In genomic region chr12:102063211-102063610, GRCm38 (mm10) we compare ENCODE assay signal across 25 mouse cellular contexts.
DNase-seq lines count a peak whose midpoint lies in the region; ATAC-seq and TF ChIP-seq lines count a peak whose summit lies in the region.
"Had no signal": no experiment of that assay in that cellular context is flagged by ENCODE, and none has a peak within 500 bp of the region (broad histone marks: within the 10 kb centered on the region; RNA-seq: fewer than 3 reads in every experiment).

No protein-coding gene starts in this region.

- DNase-seq in heart, adult 18-20 months, result no peak
- DNase-seq in kidney, adult 18-20 months, result no peak
- no peak for DNase-seq in CH12.LX (ENCODE audit: extremely low read depth)
- DNase-seq in spleen, postnatal 10 days (ENCODE audit: low spot score in 2 of 2), result no peak
- DNase-seq: adrenal gland, adult 8-10 months; adrenal gland, postnatal 25 days; B cell, adult 2 months; cerebellum, adult 11-12 months; cerebellum, adult 8-10 months; cerebellum, postnatal 10 days; cerebellum, postnatal 36 days; embryo, embryonic 11 days; gastrocnemius, postnatal 25 days had no signal

- H3K4me2 ChIP-seq in heart, embryonic 13.5 days, result no peak overlapping the region
- H3K4me2 ChIP-seq in kidney, embryonic 14.5 days (replicated peaks; ENCODE audit: low read depth, low read length), result no peak overlapping the region
- H3K4me2 ChIP-seq in CH12.LX (ENCODE audit: insufficient read depth, low read depth, poor library complexity, severe bottlenecking), result no peak overlapping the region
- H3K4me2 ChIP-seq: embryonic facial prominence, embryonic 13.5 days; forebrain, embryonic 12.5 days; forebrain, embryonic 15.5 days; hindbrain, embryonic 12.5 days; hindbrain, embryonic 15.5 days had no signal

- H3K9me3 ChIP-seq in heart, embryonic 13.5 days, result no peaks in the 10 kb centered on the region
- no peaks in the 10 kb centered on the region for H3K9me3 ChIP-seq in kidney, embryonic 14.5 days (ENCODE audit: control insufficient read depth, low read length)
- no peaks in the 10 kb centered on the region for H3K9me3 ChIP-seq in CH12.LX (replicated peaks; ENCODE audit: low read length)
- H3K9me3 ChIP-seq: embryonic facial prominence, embryonic 10.5 days; embryonic facial prominence, embryonic 13.5 days; forebrain, embryonic 12.5 days; forebrain, embryonic 15.5 days; hindbrain, embryonic 12.5 days; hindbrain, embryonic 15.5 days had no signal

- H3K36me3 ChIP-seq in heart, embryonic 13.5 days, result no peaks in the 10 kb centered on the region
- H3K36me3 ChIP-seq in kidney, embryonic 14.5 days (ENCODE audit: control insufficient read depth, insufficient read depth, low read length), result no peaks in the 10 kb centered on the region
- no peaks in the 10 kb centered on the region for H3K36me3 ChIP-seq in CH12.LX (replicated peaks in 1 of 2; ENCODE audit: control insufficient read depth in 1 of 2, insufficient read depth in 1 of 2, low read length in 1 of 2)
- H3K36me3 ChIP-seq: embryonic facial prominence, embryonic 10.5 days; embryonic facial prominence, embryonic 13.5 days; forebrain, embryonic 12.5 days; forebrain, embryonic 15.5 days; hindbrain, embryonic 12.5 days; hindbrain, embryonic 15.5 days had no signal

- in situ Hi-C loops in CH12.LX (cut with MboI; ENCODE audit: low pct_ligation_motif_present, low pct_unique_long_range_greater_than_20kb, low sequenced_read_pairs), result loop anchor here (10.0 kb wide), 1 partner anchor 978 kb away; the partner anchor contains the start of gene Ppp4r3a

- TF ChIP-seq RAD21 in CH12.LX (IDR thresholded peaks at IDR 0.05; ENCODE audit: low read depth, low read length), result no peak

- no peaks in the 10 kb centered on the region for H3K79me2 ChIP-seq in CH12.LX (replicated peaks; ENCODE audit: control insufficient read depth, extremely low read depth, insufficient read depth, poor library complexity, severe bottlenecking)

- no peak for ATAC-seq in heart, embryonic 13.5 days (ENCODE audit: extremely low read depth, insufficient number of reproducible peaks, low FRiP score, low TSS enrichment)
- ATAC-seq in kidney, embryonic 14.5 days (ENCODE audit: low FRiP score, low TSS enrichment), result no peak
- ATAC-seq in megakaryocyte progenitor cell, adult 5-6 weeks (replicated peaks; ENCODE audit: poor library complexity), result 0 out of 2 replicates have a peak, but pooled peaks have one; percentile 11
- ATAC-seq: activated CD4-positive, CD25-positive, alpha-beta regulatory T cell, adult 4 months; forebrain, embryonic 15.5 days had no signal

- no peaks in the 10 kb centered on the region for H3K27me3 ChIP-seq in heart, embryonic 13.5 days (replicated peaks)
- no peaks in the 10 kb centered on the region for H3K27me3 ChIP-seq in kidney, embryonic 14.5 days (ENCODE audit: control insufficient read depth, insufficient read depth, low read length)
- H3K27me3 ChIP-seq in CH12.LX (replicated peaks), result no peaks in the 10 kb centered on the region
- H3K27me3 ChIP-seq: embryonic facial prominence, embryonic 13.5 days; forebrain, embryonic 12.5 days; forebrain, embryonic 15.5 days; hindbrain, embryonic 12.5 days; hindbrain, embryonic 15.5 days had no signal

- TF ChIP-seq CTCF in CH12.LX (conservative IDR thresholded peaks at IDR 0.05 in 1 of 2, IDR thresholded peaks at IDR 0.05 in 1 of 2; ENCODE audit: low read depth in 2 of 2, low read length in 2 of 2), result no peak

- H3K9ac ChIP-seq in heart, embryonic 13.5 days, result no peak overlapping the region
- no peak overlapping the region for H3K9ac ChIP-seq in kidney, embryonic 14.5 days (ENCODE audit: low read depth, low read length)
- H3K9ac ChIP-seq in CH12.LX (ENCODE audit: insufficient read depth, low read depth), result no peak overlapping the region
- H3K9ac ChIP-seq: embryonic facial prominence, embryonic 13.5 days; forebrain, embryonic 12.5 days; forebrain, embryonic 15.5 days; hindbrain, embryonic 12.5 days; hindbrain, embryonic 15.5 days had no signal

- dilution Hi-C loops in CH12.LX (cut with MboI; ENCODE audit: extremely low pct_ligation_motif_present, extremely low pct_unique_long_range_greater_than_20kb, low sequenced_read_pairs), result no loop called here

- H3K4me3 ChIP-seq in heart, embryonic 13.5 days, result no peak overlapping the region
- H3K4me3 ChIP-seq in kidney, embryonic 14.5 days (ENCODE audit: low read length), result no peak overlapping the region
- no peak overlapping the region for H3K4me3 ChIP-seq in CH12.LX (replicated peaks in 1 of 3; ENCODE audit: low read depth in 2 of 3, low read length in 2 of 3, poor library complexity in 1 of 3)
- H3K4me3 ChIP-seq: embryonic facial prominence, embryonic 10.5 days; embryonic facial prominence, embryonic 13.5 days; erythroblast, embryonic 14.5 days; forebrain, embryonic 12.5 days; forebrain, embryonic 15.5 days; heart, adult 2 months; hindbrain, embryonic 12.5 days; hindbrain, embryonic 15.5 days had no signal

- TF ChIP-seq EP300 in CH12.LX (IDR thresholded peaks at IDR 0.05; ENCODE audit: low read length), result no peak

- WGBS in heart, embryonic 13.5 days, result 78% methylated on average over 6 of the region's 6 CpGs
- WGBS in kidney, embryonic 14.5 days, result 85% methylated on average over 6 of the region's 6 CpGs

- peaks cover 33% of the 10 kb centered on the region for H3K4me1 ChIP-seq in heart, embryonic 13.5 days
- H3K4me1 ChIP-seq in kidney, embryonic 14.5 days (ENCODE audit: control insufficient read depth, insufficient read depth, low read length), result peaks cover 13% of the 10 kb centered on the region
- H3K4me1 ChIP-seq in CH12.LX (ENCODE audit: control insufficient read depth in 1 of 2, insufficient read depth in 2 of 2), result peaks cover 11 to 33% of the 10 kb centered on the region in 2 experiments

- peak overlapping the region; percentile 63 for H3K27ac ChIP-seq in heart, embryonic 13.5 days (replicated peaks)
- 0 out of 2 replicates have a peak overlapping the region, but pooled peaks have one; percentile 37 for H3K27ac ChIP-seq in kidney, embryonic 14.5 days (ENCODE audit: low read depth, low read length)
- H3K27ac ChIP-seq in CH12.LX (ENCODE audit: insufficient read depth, low read depth), result no peak overlapping the region
- H3K27ac ChIP-seq: embryonic facial prominence, embryonic 13.5 days; forebrain, embryonic 12.5 days; forebrain, embryonic 15.5 days; heart, adult 2 months; hindbrain, embryonic 12.5 days; hindbrain, embryonic 15.5 days had no signal

- TF ChIP-seq POLR2A in CH12.LX (IDR thresholded peaks at IDR 0.05; ENCODE audit: low read depth, low read length), result no peak

TF ChIP-seq in CH12.LX, 34 proteins besides CTCF, POLR2A, EP300 and RAD21:
- TF ChIP-seq MAFK (IDR thresholded peaks at IDR 0.05; ENCODE audit: insufficient replicate concordance, low read length) (peak; percentile 88), HCFC1 (IDR thresholded peaks at IDR 0.05; ENCODE audit: low read depth, low read length) (no peak)
